In the genomic region with DNA sequence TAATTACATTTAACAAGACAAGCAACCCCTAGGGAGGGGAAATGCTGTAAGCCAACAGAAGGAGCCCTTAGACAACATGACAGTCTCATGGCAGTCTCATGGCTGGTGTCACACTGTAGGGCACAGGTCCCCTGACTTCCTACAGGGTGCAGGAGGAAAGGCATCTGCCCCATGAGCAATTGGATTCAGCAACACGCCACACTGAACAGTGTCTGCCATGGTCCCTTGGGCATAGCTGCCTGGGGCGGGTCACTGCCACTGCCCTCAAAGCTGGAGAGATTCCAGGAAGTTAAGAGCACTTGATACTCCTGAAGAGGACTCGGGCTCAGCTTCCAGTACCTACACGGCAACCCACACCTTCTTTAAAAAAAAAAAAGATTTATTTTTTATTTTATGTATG, we compare ENCODE assay signal across 9 mouse cellular contexts. TPM values are rescaled to one million over a fixed set of nuclear protein-coding genes. Genes with fewer than 3 reads are reported as not detected.
DNase-seq lines count a peak whose midpoint lies in the region; ATAC-seq and TF ChIP-seq lines count a peak whose summit lies in the region.
"Had no signal": no experiment of that assay in that cellular context is flagged by ENCODE, and none has a peak within 500 bp of the region (broad histone marks: within the 10 kb centered on the region; RNA-seq: fewer than 3 reads in every experiment).

No protein-coding gene starts in this region.

- peaks cover 9% of the 10 kb centered on the region for H3K36me3 ChIP-seq in erythroblast, embryonic 14.5 days (ENCODE audit: control insufficient read depth)
- H3K36me3 ChIP-seq in E14TG2a.4 (ENCODE audit: insufficient read depth, low read length) = peaks cover 34% of the 10 kb centered on the region
- no peaks in the 10 kb centered on the region for H3K36me3 ChIP-seq in intestine, postnatal 0 days (ENCODE audit: control insufficient read depth, insufficient read depth)

- ATAC-seq in erythroblast, adult 5-6 weeks (replicated peaks; ENCODE audit: low FRiP score, poor library complexity, severe bottlenecking) = no peak
- ATAC-seq in intestine, postnatal 0 days = no peak

- no peak for TF ChIP-seq CTCF in E14TG2a.4 (conservative IDR thresholded peaks at IDR 0.05; ENCODE audit: low read length)
- no peak for TF ChIP-seq CTCF in intestine, postnatal 0 days (IDR thresholded peaks at IDR 0.05; ENCODE audit: low read depth)

- DNase-seq in lung, postnatal 14 days = peak; percentile 57
- no peak for DNase-seq in spleen, postnatal 14 days (ENCODE audit: low spot score in 2 of 2)
- DNase-seq in c-Kit-positive CD71-positive TER-119-positive erythroid progenitor cells, embryonic 14.5 days (ENCODE audit: low spot score) = no peak
- DNase-seq in embryo, embryonic 11 days = no peak
- DNase-seq: cerebellum, adult 11 months had no signal

- H3K27me3 ChIP-seq in erythroblast, embryonic 14.5 days (ENCODE audit: control insufficient read depth) = no peaks in the 10 kb centered on the region
- H3K27me3 ChIP-seq in E14TG2a.4 (ENCODE audit: insufficient read depth, low read length) = no peaks in the 10 kb centered on the region
- no peaks in the 10 kb centered on the region for H3K27me3 ChIP-seq in intestine, postnatal 0 days (replicated peaks; ENCODE audit: control insufficient read depth, insufficient read depth, low read length)

- peak overlapping the region; percentile 87 for H3K4me2 ChIP-seq in intestine, postnatal 0 days (replicated peaks; ENCODE audit: low read depth)

- H3K9ac ChIP-seq in intestine, postnatal 0 days (ENCODE audit: low read depth, low read length) = peak overlapping the region; percentile 17; the same call in 1 of the 2 replicates

- peak overlapping the region; percentile 1 for H3K4me3 ChIP-seq in erythroblast, embryonic 14.5 days (replicated peaks)
- peak overlapping the region; percentile 88 for H3K4me3 ChIP-seq in E14TG2a.4 (replicated peaks; ENCODE audit: low read length)
- no peak overlapping the region for H3K4me3 ChIP-seq in intestine, postnatal 0 days (ENCODE audit: low read depth, low read length)

- H3K9me3 ChIP-seq in erythroblast, embryonic 14.5 days (ENCODE audit: control insufficient read depth, low read length) = no peaks in the 10 kb centered on the region
- H3K9me3 ChIP-seq in E14TG2a.4 (ENCODE audit: low read length) = no peaks in the 10 kb centered on the region
- no peaks in the 10 kb centered on the region for H3K9me3 ChIP-seq in intestine, postnatal 0 days (ENCODE audit: control insufficient read depth)

- peaks cover 75% of the 10 kb centered on the region for H3K4me1 ChIP-seq in erythroblast, embryonic 14.5 days (ENCODE audit: control insufficient read depth)
- H3K4me1 ChIP-seq in E14TG2a.4 (replicated peaks; ENCODE audit: low read depth, low read length) = peaks cover 77% of the 10 kb centered on the region
- H3K4me1 ChIP-seq in intestine, postnatal 0 days (replicated peaks; ENCODE audit: control insufficient read depth, insufficient read depth, low read length) = peaks cover 28% of the 10 kb centered on the region

- peak overlapping the region; percentile 96 for H3K27ac ChIP-seq in intestine, postnatal 0 days (ENCODE audit: low read depth, low read length)

- 33% methylated on average over 4 of the region's 4 CpGs for WGBS in intestine, postnatal 0 days

RNA-seq across cellular contexts. Expression of gene Pla2g6, which starts 1.9 kb away (rescaled TPM):
- 2.6 and 2.7 TPM in 2 replicates for polyA plus RNA-seq in erythroblast, embryonic 14.5 days (2012)
- 1.9 and 4.6 TPM in 2 replicates for total RNA-seq in erythroblast, adult 5-6 weeks (2015; ENCODE audit: low replicate concordance)
- 4.0 and 4.9 TPM in 2 replicates for total RNA-seq in erythroblast, adult 5-6 weeks (2017; ENCODE audit: low replicate concordance)
- 17.4 and 22.1 TPM in 2 replicates for polyA plus RNA-seq in intestine, postnatal 0 days (2015; fragmentation: Nextera tagmentation; extraction: Ambion mirVana)

RNA-seq across cellular contexts. Expression of gene Maff, which starts 20.2 kb away (rescaled TPM):
- polyA plus RNA-seq in erythroblast, embryonic 14.5 days (2012) = 0.30 and 0.55 TPM in 2 replicates
- not detected in 2 replicates for total RNA-seq in erythroblast, adult 5-6 weeks (2015; ENCODE audit: low replicate concordance)
- not detected in 2 replicates for total RNA-seq in erythroblast, adult 5-6 weeks (2017; ENCODE audit: low replicate concordance)
- 6.6 and 8.8 TPM in 2 replicates for polyA plus RNA-seq in intestine, postnatal 0 days (2015; fragmentation: Nextera tagmentation; extraction: Ambion mirVana)

RNA-seq across cellular contexts. Expression of gene Baiap2l2, which starts 40.9 kb away (rescaled TPM):
- polyA plus RNA-seq in erythroblast, embryonic 14.5 days (2012) = not detected in 2 replicates
- not detected in 2 replicates for total RNA-seq in erythroblast, adult 5-6 weeks (2015; ENCODE audit: low replicate concordance)
- total RNA-seq in erythroblast, adult 5-6 weeks (2017; ENCODE audit: low replicate concordance) = not detected in 2 replicates
- 19.3 and 21.3 TPM in 2 replicates for polyA plus RNA-seq in intestine, postnatal 0 days (2015; fragmentation: Nextera tagmentation; extraction: Ambion mirVana)

Comparison
In these comparisons a context has a peak if more than half of its experiments do, and no peak if none do; other contexts are left out.
1. RNA of gene Baiap2l2, which starts 40.9 kb away (polyA plus RNA-seq): 19.3 to 21.3 TPM in intestine, postnatal 0 days; not detected in erythroblast, embryonic 14.5 days; every median in the first group is over 10 times any median in the second.